Mouse (Mus musculus) C2C12 (cell line): Measurements from ENCODE around the gene Tiprl. TPM values are rescaled to one million over a fixed set of nuclear protein-coding genes. Genes with fewer than 3 reads are reported as not detected.
A peak's percentile ranks its signal among the peaks of the same experiment; 100 is the strongest.

Experiments
- H3K27me3 ChIP-seq: one replicate; pipeline ENCODE4 v1.6.1; 2011; ENCODE audit not compliant: control insufficient read depth, insufficient read depth, insufficient read length
- H3K36me3 ChIP-seq: one replicate; pipeline ENCODE4 v1.6.1; 2011; ENCODE audit not compliant: control insufficient read depth, insufficient read depth
- H3K4me3 ChIP-seq: one replicate; pipeline ENCODE4 v1.5.1; 2011; ENCODE audit warnings: mild to moderate bottlenecking, control low read depth; ENCODE audit not compliant: poor library complexity, insufficient read depth, severe bottlenecking
- H3K79me2 ChIP-seq: one replicate; pipeline ENCODE4 v1.6.1; 2011; ENCODE audit not compliant: control insufficient read depth, insufficient read depth
- H3K79me3 ChIP-seq: one replicate; pipeline ENCODE4 v1.6.1; 2011; ENCODE audit warnings: low read depth, control low read depth
- H3ac ChIP-seq: one replicate; pipeline ENCODE3; 2011; ENCODE audit warnings: low read depth; ENCODE audit not compliant: control insufficient read depth, insufficient read length
- CEBPB ChIP-seq: IDR thresholded peaks from one replicate; pipeline ENCODE4 v1.6.1; 2011; ENCODE audit warnings: low read depth, mild to moderate bottlenecking, control low read depth, moderate library complexity
- CTCF ChIP-seq: IDR thresholded peaks from one replicate; pipeline ENCODE4 v1.5.1; 2011; ENCODE audit not compliant: control insufficient read depth, insufficient read depth, insufficient read length
- FOSL1 ChIP-seq: IDR thresholded peaks from one replicate; pipeline ENCODE4 v1.8.0; 2011; ENCODE audit warnings: mild to moderate bottlenecking, low read length; ENCODE audit not compliant: poor library complexity, insufficient read depth, severe bottlenecking
- MAX ChIP-seq: IDR thresholded peaks from one replicate; pipeline ENCODE4 v1.6.1; 2011; ENCODE audit warnings: mild to moderate bottlenecking, control low read depth
- MYOD1 ChIP-seq: IDR thresholded peaks from one replicate; pipeline ENCODE4 v1.6.1; 2011; ENCODE audit warnings: low read depth; ENCODE audit not compliant: control insufficient read depth, insufficient read length
- MYOG ChIP-seq: IDR thresholded peaks from one replicate; pipeline ENCODE4 v1.6.1; 2011; ENCODE audit not compliant: control insufficient read depth, insufficient read length; ENCODE audit errors: extremely low read depth
- USF1 ChIP-seq: IDR thresholded peaks from one replicate; pipeline ENCODE4 v1.6.1; 2011; ENCODE audit warnings: low read depth, mild to moderate bottlenecking, control low read depth, moderate library complexity
- polyA plus RNA-seq: library from polyadenylated mRNA; unstranded; fragments of >200 nt; fragmentation: generic; extraction: Trizol; gene quantifications from one replicate; pipeline ENCODE4 v1.2.1, GENCODE M21; 2012; ENCODE audit warnings: missing spikeins

Tiprl gene
- polyA plus RNA-seq, 1 experiment = 31.3 TPM

- Histone ChIP-seq H3K79me3 (no peaks in the 10 kb centered on the region), H3K27me3 (no peaks in the 10 kb centered on the region), H3K4me3 (no peak overlapping the region), H3K79me2 (no peaks in the 10 kb centered on the region), H3ac (no peak overlapping the region), H3K36me3 (no peaks in the 10 kb centered on the region)
- peak; percentile 10 for TF ChIP-seq FOSL1
- TF ChIP-seq MYOD1 = no peak
These were observed 10.3 kb upstream of the Tiprl start for GRCm38 (mm10) chr1:165247085-165247484.

- TF ChIP-seq CTCF = no peak
- Histone ChIP-seq H3K4me3 (no peak overlapping the region), H3K27me3 (no peaks in the 10 kb centered on the region), H3ac (no peak overlapping the region), H3K79me2 (no peaks in the 10 kb centered on the region), H3K36me3 (no peaks in the 10 kb centered on the region), H3K79me3 (no peaks in the 10 kb centered on the region)
These were observed 9.8 kb upstream of the Tiprl start for GRCm38 (mm10) chr1:165246587-165246986.

GRCm38 (mm10) chr1:165235846-165236245 is 950 bp downstream of the Tiprl start:
- Histone ChIP-seq H3K4me3 (peak overlapping the region; percentile 74), H3K36me3 (no peaks in the 10 kb centered on the region), H3K27me3 (no peaks in the 10 kb centered on the region), H3K79me2 (peaks cover 60% of the 10 kb centered on the region), H3ac (peak overlapping the region; percentile 83), H3K79me3 (peaks cover 56% of the 10 kb centered on the region)
- TF ChIP-seq USF1 = no peak
- TF ChIP-seq CTCF = no peak
- no peak for TF ChIP-seq MAX

GRCm38 (mm10) chr1:165233806-165234205 is 3.0 kb downstream of the Tiprl start:
- Histone ChIP-seq H3K36me3 (no peaks in the 10 kb centered on the region), H3K4me3 (no peak overlapping the region), H3K79me2 (peaks cover 80% of the 10 kb centered on the region), H3ac (no peak overlapping the region), H3K79me3 (peaks cover 76% of the 10 kb centered on the region), H3K27me3 (no peaks in the 10 kb centered on the region)
- TF ChIP-seq FOSL1 = no peak

- Histone ChIP-seq H3K27me3 (no peaks in the 10 kb centered on the region), H3ac (no peak overlapping the region), H3K79me2 (peaks cover 80% of the 10 kb centered on the region), H3K36me3 (peaks cover 8% of the 10 kb centered on the region), H3K79me3 (peaks cover 77% of the 10 kb centered on the region), H3K4me3 (no peak overlapping the region)
- TF ChIP-seq FOSL1 (no peak), MAX (no peak), CEBPB (no peak), MYOD1 (no peak), CTCF (no peak), USF1 (no peak), MYOG (no peak)
These were observed 6.1 kb downstream of the Tiprl start for GRCm38 (mm10) chr1:165230691-165231090.

DNA sequence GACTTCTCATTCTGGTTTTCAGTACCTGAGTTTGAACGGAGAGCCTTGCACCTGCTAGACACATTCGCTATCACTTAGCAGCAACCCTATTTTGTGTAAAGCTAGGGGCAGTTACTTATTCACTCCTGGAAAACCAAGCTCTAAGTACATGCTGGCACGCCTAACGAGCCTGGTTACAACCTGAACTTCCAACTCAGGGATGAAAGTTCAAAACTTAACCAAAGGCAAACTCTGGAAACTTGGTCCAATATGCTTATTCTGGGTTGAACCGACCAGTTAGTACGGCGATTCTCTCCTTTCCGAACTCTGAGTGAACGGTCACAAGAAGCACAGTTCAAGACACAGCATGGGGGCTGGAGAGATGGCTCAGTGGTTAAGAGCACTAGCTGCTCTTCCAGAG is 7.2 kb downstream of the Tiprl start:
- peaks cover 66% of the 10 kb centered on the region for H3K79me3 ChIP-seq
- H3K4me3 ChIP-seq = no peak overlapping the region
- no peaks in the 10 kb centered on the region for H3K27me3 ChIP-seq
- peaks cover 20% of the 10 kb centered on the region for H3K36me3 ChIP-seq
- peaks cover 69% of the 10 kb centered on the region for H3K79me2 ChIP-seq
- H3ac ChIP-seq = no peak overlapping the region
- TF ChIP-seq MYOG (no peak), MYOD1 (no peak), CEBPB (no peak), USF1 (no peak), FOSL1 (no peak)

DNA sequence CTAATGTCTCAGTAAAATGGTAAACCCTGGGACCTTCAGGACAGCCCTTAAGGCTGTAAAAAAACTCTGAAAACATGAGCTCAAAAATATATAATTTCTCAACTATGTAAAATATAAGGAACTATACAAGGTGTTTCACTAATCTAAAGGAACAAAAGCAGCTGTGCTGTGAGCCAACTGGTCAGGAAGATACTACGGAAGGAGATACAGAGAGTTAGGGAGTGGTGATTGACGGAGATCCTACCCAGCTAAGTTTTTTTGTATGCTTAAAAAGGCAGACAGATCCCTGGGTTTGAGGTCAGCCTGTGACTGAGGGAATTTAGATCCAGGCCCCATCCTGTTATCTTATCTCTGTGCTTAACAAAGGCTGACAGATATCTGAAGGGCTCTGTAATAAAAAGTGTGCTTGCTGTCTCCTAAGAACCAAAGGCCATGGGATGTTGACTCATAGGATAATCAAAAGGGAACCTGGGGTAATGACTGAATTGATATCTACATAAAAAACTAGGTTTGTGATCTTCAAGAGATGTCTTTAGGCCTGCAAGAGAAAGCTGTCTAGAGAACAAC is 19.7 kb downstream of the Tiprl start:
- no peak overlapping the region for H3K4me3 ChIP-seq
- no peak overlapping the region for H3ac ChIP-seq
- peaks cover 2% of the 10 kb centered on the region for H3K79me3 ChIP-seq
- no peaks in the 10 kb centered on the region for H3K79me2 ChIP-seq
- H3K36me3 ChIP-seq = peaks cover 84% of the 10 kb centered on the region
- TF ChIP-seq CEBPB (no peak), MYOG (no peak)
- H3K27me3 ChIP-seq = no peaks in the 10 kb centered on the region
